Mouse (Mus musculus): ENCODE results near the gene Gpc5.

GRCm38 (mm10) chr14:115047990-115048862 is 43.8 kb upstream of the Gpc5 start:
- no peak for TF ChIP-seq CTCF (IDR thresholded peaks at IDR 0.05; ENCODE audit: low read depth, low read length)
- no peak for TF ChIP-seq POLR2A (IDR thresholded peaks at IDR 0.05; ENCODE audit: extremely low read depth, insufficient read depth, low read length)
